Mouse (Mus musculus) lung, adult 18-20 months (tissue): ENCODE data around the gene Cfap97.

Experiments used
- DNase-seq, 2 experiments: peaks; one replicate each; pipeline ENCODE4 v3.0.0; 2022; ENCODE audit warnings: mixed read lengths in 2 of 2

Gene Cfap97

DNA sequence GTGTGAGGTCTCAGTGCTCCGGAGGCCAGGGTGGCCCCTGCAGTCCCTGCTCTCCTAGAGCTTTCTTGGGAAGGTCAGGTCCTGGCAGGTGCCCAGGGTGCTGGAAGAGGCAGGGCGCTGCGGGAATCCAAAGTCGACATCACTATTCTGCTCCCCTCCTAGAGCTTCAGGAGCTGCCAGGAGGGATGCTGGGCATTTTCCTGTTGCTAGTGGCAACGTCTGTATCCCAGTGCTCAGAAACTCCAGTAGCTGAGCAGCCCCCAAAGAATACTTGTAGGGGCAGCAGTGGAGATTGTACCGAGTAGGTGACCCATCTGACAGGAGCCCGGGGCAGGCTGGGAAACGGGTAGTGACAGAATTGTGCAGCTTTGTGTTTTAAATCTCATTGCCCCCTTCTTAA lies 81.2 kb downstream of the Cfap97 start:
- DNase-seq, result no peak

DNA sequence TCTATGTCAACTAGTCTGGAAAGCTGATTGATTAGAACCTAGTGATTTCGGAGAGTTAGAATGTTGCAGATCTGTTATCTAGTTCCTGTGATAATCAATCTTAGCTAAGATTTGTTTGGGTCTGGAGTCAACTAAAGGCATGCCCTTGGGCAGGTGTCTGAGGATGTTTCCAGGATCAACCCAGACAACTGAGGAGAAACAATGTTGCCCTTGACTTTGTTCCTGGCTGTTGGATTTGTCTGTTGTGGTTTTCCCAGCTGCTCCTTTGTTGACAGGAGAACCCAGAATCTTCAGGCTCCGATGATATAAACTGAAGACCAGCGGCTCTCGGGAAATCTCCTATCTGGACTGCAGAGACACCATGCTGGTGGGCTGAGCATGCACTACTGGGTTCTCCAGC lies 83.2 kb downstream of the Cfap97 start:
- no peak for DNase-seq

DNA sequence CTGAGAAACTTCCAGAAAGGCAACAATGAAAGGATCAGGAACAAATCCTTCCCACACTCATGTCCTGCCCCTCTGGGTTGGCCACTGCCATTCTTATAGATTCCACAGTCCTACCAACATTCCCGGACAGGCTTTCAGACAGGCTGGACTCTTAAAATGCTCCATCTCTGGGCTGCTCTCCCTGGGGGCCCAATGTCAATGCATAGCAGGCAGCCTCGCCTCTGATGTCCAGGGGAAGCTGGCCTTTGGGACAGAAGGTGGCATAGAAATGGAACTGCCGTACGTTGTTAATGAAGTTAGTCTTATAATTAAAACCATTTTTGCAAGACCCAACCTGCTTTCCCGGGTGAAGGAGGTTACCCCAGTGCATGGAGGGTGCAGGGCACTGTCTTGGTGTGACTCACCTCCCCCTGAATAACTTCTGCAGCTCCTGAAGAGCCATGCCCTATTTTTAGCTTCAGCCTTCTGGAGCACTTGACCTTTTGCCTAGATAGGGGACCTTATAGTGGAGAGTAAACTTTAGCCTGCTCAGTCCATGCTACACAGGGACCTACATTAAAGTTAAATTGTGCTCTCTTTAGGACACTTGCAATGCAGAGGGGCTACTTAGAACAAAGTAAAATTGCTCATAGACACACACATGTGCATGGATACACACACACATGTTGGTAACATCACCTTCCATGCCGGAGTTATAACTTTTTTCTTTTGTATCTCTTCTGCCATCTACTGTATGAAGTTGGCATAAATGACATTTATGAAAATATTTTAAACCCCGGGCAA lies 85.1 kb downstream of the Cfap97 start:
- DNase-seq, result peak in 1 of 2 experiments; percentile 5

GRCm38 (mm10) chr8:46241568-46242374 lies 90.2 kb downstream of the Cfap97 start:
- DNase-seq, result peak; percentile 49 to 66

DNA sequence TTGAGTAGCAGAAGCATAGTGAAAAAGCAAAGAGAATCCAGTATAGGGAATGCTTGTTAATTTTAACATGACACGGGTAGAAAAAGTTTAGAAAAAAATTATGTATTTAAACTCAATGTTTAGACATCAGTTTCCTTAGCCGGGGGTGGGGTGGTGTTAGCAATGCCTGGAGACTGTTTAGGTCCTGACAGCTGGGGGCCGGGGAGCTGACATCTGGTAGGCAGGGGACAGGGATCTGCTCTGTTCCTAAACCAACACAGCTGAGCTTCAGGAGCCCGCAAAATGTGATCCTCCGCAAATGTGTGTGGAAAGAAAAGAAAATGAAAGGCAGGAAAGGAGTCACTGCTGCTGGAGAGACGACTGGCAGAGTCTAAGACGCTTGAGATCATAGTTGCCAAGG lies 91.4 kb downstream of the Cfap97 start:
- DNase-seq, result no peak
